Mouse (Mus musculus) embryonic fibroblast, embryonic 13.5 days (primary cell): Measurements from ENCODE around the gene Olfr191.

ENCODE experiments used
- CTCF ChIP-seq: IDR thresholded peaks from 2 replicates; pipeline ENCODE4 v1.5.1; 2011; ENCODE audit warnings: mild to moderate bottlenecking, control low read depth, low read length, moderate library complexity, borderline replicate concordance; ENCODE audit not compliant: insufficient read depth
- POLR2A ChIP-seq: IDR thresholded peaks from 2 replicates; pipeline ENCODE4 v1.6.1; 2011; ENCODE audit warnings: low read depth, mild to moderate bottlenecking, control low read depth, low read length, moderate library complexity

GRCm38 (mm10) chr16:59045835-59046234 lies 43.8 kb downstream of the Olfr191 start:
- TF ChIP-seq CTCF (no peak), POLR2A (no peak)
